Mouse (Mus musculus): Measurements from ENCODE around the gene Nmrk1. TPM values are rescaled to one million over a fixed set of nuclear protein-coding genes. Genes with fewer than 3 reads are reported as not detected.

Nmrk1 gene
- total RNA-seq, 2 experiments from 2014 or later = 3.8 to 5.3 TPM

GRCm38 (mm10) chr19:18646853-18647420 is 15.2 kb downstream of the Nmrk1 start:
- intact Hi-C loops (cut with DNase I) = no loop called here
- DNase-seq (ENCODE audit: low spot score in 2 of 2) = no peak

GRCm38 (mm10) chr19:18647775-18648557 is 16.2 kb downstream of the Nmrk1 start:
- intact Hi-C loops (cut with DNase I) = no loop called here
- DNase-seq (ENCODE audit: low spot score in 2 of 2) = no peak

DNA sequence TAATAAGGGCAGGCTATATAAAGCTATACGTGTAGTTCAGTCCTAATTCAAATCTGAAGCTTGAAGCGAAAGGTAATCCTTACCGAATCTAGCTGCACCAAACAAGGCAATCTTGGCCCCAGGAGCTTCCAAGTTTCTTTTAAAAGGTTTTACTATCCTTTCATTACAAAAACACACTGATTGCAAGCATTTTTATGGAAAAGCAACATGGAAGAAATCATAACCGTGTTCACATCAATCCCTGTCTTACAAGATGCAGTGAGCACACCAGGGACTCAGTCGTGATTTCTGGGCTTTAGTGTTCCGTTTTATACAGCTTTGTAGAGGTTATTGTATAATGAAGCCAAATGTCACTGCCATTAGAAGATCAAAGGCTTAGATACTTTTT is 16.8 kb downstream of the Nmrk1 start:
- intact Hi-C loops (cut with DNase I) = no loop called here

DNA sequence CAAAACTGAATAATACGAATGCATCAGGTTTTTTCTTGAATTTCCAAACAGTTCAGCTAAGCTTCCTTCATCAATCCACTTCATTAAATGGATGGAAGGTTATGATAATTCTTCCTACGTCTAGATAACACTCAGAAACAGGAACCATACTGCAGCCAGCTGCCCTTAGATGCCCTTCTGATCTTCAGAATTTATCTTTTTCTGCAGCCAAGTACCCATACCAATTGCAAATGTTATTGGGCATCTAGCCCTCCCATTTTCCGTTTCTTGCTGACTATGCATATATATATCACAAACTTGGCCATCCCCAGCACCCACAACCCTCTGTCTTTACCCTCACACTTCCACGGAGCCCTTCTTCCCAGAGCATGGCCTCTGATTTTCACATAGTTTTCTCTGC is 18.2 kb downstream of the Nmrk1 start:
- DNase-seq (ENCODE audit: low spot score in 2 of 2) = no peak
- intact Hi-C loops (cut with DNase I) = no loop called here

More for the DNA sequence above, 16.8 kb downstream of the Nmrk1 start:
- no peak for DNase-seq (ENCODE audit: low spot score in 2 of 2)

DNA sequence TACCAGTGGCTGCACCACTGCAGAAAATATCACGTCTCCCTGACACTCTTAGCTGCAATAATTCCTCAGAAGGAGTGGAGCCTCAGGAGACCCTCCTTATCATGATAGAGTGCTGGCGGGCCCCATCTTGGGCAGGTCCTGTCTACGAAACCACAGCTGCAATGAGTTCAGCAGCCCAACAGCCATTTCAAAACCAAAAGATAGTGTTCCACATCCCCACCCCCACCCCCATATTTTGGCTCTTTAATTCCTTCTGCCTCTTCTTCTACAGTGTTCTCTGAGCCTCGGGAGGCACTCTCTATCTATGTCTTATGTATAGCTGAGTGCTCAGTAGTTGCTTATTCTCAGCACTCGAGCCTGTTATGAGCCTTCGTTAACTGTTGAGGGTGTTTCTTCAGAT is 18.7 kb downstream of the Nmrk1 start:
- no peak for DNase-seq (ENCODE audit: low spot score in 2 of 2)
- intact Hi-C loops (cut with DNase I) = no loop called here

DNA sequence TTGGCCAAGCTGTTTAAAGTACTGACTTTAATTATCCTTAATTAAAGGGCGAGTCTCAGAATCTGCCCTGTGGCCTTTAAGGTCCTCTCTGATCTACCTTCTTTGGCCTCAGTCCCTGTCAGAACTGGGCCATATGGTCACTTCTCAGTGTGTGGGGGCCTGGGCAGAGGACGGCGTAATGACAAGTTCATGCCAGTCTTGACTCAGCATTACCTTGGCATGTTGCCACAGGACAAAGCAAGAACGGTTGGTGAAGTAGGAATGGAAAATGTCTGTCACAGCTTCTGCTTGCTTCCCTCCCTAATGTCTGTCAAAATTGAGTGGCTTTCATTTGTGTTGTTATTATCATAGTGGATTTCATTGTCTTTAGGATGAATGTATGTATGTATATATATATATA is 20.8 kb downstream of the Nmrk1 start:
- intact Hi-C loops (cut with DNase I) = no loop called here
- no peak for DNase-seq (ENCODE audit: low spot score in 2 of 2)

- DNase-seq (ENCODE audit: low spot score in 2 of 2) = no peak
- intact Hi-C loops (cut with DNase I) = no loop called here
Observed at GRCm38 (mm10) chr19:18653058-18653457, 21.3 kb downstream of the Nmrk1 start.

GRCm38 (mm10) chr19:18654330-18654729 is 22.6 kb downstream of the Nmrk1 start:
- intact Hi-C loops (cut with DNase I) = no loop called here
- DNase-seq (ENCODE audit: low spot score in 2 of 2) = no peak

DNA sequence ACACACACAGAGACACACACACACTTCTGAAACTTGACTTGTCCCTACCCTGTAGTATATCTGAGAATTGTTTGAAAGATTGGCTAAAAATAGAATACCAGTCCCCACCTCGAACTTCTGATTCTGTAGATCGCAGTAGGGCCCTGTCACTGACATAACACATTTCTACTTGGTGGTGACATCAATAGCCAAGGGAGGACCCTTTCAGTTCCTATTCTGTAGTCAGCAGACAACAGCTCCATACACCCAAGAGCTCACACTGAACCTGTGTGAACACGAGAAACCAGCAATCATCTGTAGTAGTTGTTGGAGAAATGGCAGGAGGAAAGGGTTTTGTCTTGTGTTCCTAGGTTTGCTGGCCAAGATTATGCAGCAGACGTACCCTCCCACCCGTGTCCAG is 23.2 kb downstream of the Nmrk1 start:
- intact Hi-C loops (cut with DNase I) = no loop called here
- DNase-seq (ENCODE audit: low spot score in 2 of 2) = no peak

DNA sequence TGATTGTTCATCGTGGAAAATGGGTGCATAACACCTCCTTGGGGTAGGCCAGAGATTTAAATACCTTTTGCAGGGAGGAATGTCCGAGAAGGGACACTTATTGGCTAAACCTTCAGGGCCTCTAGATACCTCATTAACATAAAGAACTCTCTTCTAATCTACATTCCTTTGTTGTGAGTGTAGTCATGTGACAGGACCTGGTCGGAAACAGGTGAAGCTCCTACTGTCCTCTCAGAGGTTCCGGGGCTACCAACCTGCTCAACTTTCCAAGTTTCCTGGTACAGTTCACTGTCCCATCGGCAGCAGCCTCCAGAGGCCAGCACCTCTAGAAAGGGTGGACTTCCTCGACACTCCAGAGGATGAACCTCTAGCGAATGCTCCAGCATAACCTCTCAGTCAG is 24.2 kb downstream of the Nmrk1 start:
- no peak for DNase-seq (ENCODE audit: low spot score in 2 of 2)
- intact Hi-C loops (cut with DNase I) = no loop called here

GRCm38 (mm10) chr19:18658473-18658872 is 26.7 kb downstream of the Nmrk1 start:
- no peak for DNase-seq (ENCODE audit: low spot score in 2 of 2)
- intact Hi-C loops (cut with DNase I) = no loop called here

DNA sequence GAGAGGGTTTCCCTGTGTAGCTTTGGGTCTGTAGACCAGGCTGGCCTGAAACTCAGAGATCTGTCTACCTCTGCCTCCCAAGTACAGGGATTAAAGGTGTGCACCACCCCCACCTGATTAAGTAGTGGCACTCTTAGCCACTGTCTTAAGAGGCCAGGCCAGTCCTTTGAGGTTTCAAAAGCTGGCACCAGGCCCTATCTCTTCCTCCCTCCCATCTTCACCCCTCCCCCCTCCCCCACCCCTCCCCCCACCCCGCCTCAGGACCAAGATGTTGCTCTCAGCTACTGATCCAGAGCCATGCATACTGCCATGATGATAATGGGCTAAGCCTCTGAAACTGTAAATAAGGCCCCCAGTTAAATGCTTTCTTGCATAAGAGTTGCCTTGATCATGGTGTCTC is 27.6 kb downstream of the Nmrk1 start:
- no peak for DNase-seq (ENCODE audit: low spot score in 2 of 2)
- intact Hi-C loops (cut with DNase I) = no loop called here

GRCm38 (mm10) chr19:18660466-18660865 is 28.7 kb downstream of the Nmrk1 start:
- DNase-seq (ENCODE audit: low spot score in 2 of 2) = no peak
- intact Hi-C loops (cut with DNase I) = no loop called here

- intact Hi-C loops (cut with DNase I) = no loop called here
Observed at GRCm38 (mm10) chr19:18661683-18662082, 29.9 kb downstream of the Nmrk1 start.

DNA sequence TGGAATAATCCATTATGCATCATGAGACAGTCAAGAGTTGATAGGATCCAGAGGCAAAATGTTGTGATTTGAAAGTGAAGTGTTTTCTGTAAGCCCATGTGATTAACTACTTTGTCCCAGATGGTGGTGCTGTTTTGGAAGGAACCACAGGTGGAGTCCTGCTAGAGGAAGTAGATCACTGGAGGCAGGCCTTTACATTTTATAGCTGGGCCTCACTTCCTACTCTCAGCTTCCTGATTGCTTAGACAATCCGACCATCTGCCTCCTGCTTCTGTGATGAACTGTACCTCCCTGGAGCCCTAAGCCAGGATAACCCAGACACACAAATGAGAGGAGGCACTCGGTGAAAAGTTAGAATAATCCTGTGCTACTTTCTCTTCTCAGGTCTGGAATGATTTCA is 32.2 kb downstream of the Nmrk1 start:
- intact Hi-C loops (cut with DNase I) = no loop called here
- no peak for DNase-seq (ENCODE audit: low spot score in 2 of 2)

More at GRCm38 (mm10) chr19:18661683-18662082, 29.9 kb downstream of the Nmrk1 start:
- DNase-seq (ENCODE audit: low spot score in 2 of 2) = no peak

DNA sequence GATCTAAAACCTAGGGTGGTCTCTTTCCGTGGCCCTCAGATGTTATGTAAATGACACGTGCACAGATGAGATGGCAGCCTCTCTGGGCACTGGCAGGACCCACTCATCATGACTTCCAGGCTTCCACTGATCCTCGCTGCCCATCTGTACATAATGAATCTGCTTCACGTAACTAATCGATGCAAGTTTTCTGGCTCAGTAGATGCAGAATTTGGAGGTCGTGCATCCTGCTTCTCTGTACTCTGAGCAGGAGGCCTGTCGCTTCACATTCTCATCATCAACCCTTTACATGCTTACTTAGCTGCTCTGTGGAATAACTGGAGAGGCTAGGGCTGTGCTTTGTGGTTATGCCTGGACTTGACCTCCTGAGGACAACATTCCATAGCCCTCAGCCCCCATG is 35.2 kb downstream of the Nmrk1 start:
- DNase-seq (ENCODE audit: low spot score in 2 of 2) = no peak
- intact Hi-C loops (cut with DNase I) = no loop called here

GRCm38 (mm10) chr19:18669551-18669950 is 37.8 kb downstream of the Nmrk1 start:
- intact Hi-C loops (cut with DNase I) = no loop called here
- DNase-seq (ENCODE audit: low spot score in 2 of 2) = no peak

- intact Hi-C loops (cut with DNase I) = loop anchor here (5.0 kb wide), 2 partner anchors 38 to 42 kb away; partner anchors contain the start of genes D030056L22Rik, Nmrk1 and Ostf1
- peak; percentile 97 to 99 for DNase-seq (ENCODE audit: low spot score in 2 of 2)
Observed at GRCm38 (mm10) chr19:18670608-18671007, 38.9 kb downstream of the Nmrk1 start, which contains the start of gene Carnmt1. TSS of gene Carnmt1 (plus strand) at chr19:18670764.

DNA sequence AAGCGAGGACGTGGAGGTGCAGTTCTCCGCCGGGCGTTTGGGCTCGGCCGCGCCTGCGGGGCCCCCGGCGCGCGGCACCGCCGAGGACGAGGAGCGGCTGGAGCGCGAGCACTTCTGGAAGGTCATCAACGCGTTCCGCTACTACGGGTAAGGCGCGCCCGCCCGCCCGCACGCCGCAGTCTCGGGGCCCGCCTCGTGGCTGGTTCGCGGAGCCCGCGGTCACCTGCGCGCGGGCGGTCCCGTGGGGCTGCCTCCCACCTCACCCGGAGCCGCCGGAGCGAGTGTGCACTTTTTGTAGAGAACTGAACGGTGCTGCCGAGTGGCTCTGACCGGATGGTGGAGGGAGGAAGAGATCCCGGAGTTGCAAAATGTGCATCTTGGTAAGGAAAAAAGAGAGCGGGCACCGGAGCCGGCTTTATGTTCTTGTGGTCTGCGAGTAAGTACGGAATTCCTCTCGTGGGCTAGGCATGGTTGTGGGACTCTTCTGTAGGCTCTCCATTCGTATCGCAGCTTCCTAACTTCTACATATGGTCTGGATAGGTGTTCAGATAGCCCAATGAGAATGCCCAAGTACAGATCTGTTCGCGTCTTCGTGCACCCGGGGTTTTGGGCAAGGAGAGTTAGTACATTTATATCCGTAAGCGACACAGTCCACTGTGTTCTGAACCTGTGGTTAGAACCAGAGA is 39.4 kb downstream of the Nmrk1 start:
- intact Hi-C loops (cut with DNase I) = loop anchor here (5.0 kb wide), 2 partner anchors 39 to 41 kb away; partner anchors contain the start of genes D030056L22Rik, Nmrk1 and Ostf1
- DNase-seq (ENCODE audit: low spot score in 2 of 2) = peak; percentile 33 to 35

- DNase-seq (ENCODE audit: low spot score in 2 of 2) = no peak
- intact Hi-C loops (cut with DNase I) = loop anchor here (5.0 kb wide), 2 partner anchors 40 kb away; partner anchors contain the start of genes D030056L22Rik, Nmrk1 and Ostf1
Observed at GRCm38 (mm10) chr19:18672498-18672897, 40.7 kb downstream of the Nmrk1 start.
